Mouse (Mus musculus) MEL (cell line): ENCODE results near the gene St6galnac3. TPM values are rescaled to one million over a fixed set of nuclear protein-coding genes. Genes with fewer than 3 reads are reported as not detected.

Source experiments
- DNase-seq: peaks from one replicate; pipeline ENCODE4 v3.0.0; 2011; ENCODE audit warnings: low read depth, low spot score
- H3K27ac ChIP-seq: 2 replicates; pipeline ENCODE4 v1.5.1; 2012; ENCODE audit warnings: low read depth, mild to moderate bottlenecking, control low read depth, low read length, moderate library complexity; ENCODE audit not compliant: control insufficient read depth
- H3K27me3 ChIP-seq, 2 experiments: fragments of 150-350 bp in 1 of 2; sonication (generic) in 1 of 2; 2 replicates each; pipeline ENCODE4 v1.6.1; 2012; ENCODE audit warnings: low read length in 2 of 2, mild to moderate bottlenecking in 2 of 2, improper control_type of control experiment in 1 of 2, moderate library complexity in 1 of 2; ENCODE audit not compliant: insufficient read depth in 2 of 2, control insufficient read depth in 1 of 2
- H3K36me3 ChIP-seq, 2 experiments: 2 replicates each; pipeline ENCODE4 v1.6.1; 2012 to 2014; ENCODE audit warnings: low read length in 2 of 2, improper control_type of control experiment in 1 of 2, inconsistent platforms in 1 of 2, mild to moderate bottlenecking in 1 of 2; ENCODE audit not compliant: insufficient read depth in 2 of 2, control insufficient read depth in 1 of 2
- H3K4me1 ChIP-seq, 2 experiments: fragments of 150-350 bp in 1 of 2; sonication (generic) in 1 of 2; 2 replicates each; pipeline ENCODE4 v1.6.1; 2012; ENCODE audit warnings: low read length in 2 of 2, improper control_type of control experiment in 1 of 2, mild to moderate bottlenecking in 1 of 2; ENCODE audit not compliant: insufficient read depth in 2 of 2, control insufficient read depth in 1 of 2
- H3K4me3 ChIP-seq, 2 experiments: fragments of 150-350 bp in 1 of 2; sonication (generic) in 1 of 2; 2 replicates each; pipeline ENCODE4 v1.5.1; 2012; ENCODE audit warnings: low read depth in 2 of 2, low read length in 2 of 2, mild to moderate bottlenecking in 2 of 2, moderate library complexity in 2 of 2, control low read depth in 1 of 2, improper control_type of control experiment in 1 of 2; ENCODE audit not compliant: control insufficient read depth in 1 of 2, insufficient read depth in 1 of 2
- H3K79me2 ChIP-seq: 2 replicates; pipeline ENCODE4 v1.6.1; 2012; ENCODE audit warnings: mild to moderate bottlenecking, low read length, moderate library complexity; ENCODE audit not compliant: control insufficient read depth, poor library complexity, insufficient read depth
- H3K9ac ChIP-seq: 2 replicates; pipeline ENCODE4 v1.6.1; 2012; ENCODE audit warnings: low read depth, mild to moderate bottlenecking, control low read depth, low read length, moderate library complexity; ENCODE audit not compliant: control insufficient read depth, poor library complexity, severe bottlenecking
- H3K9me3 ChIP-seq: fragments of 150-350 bp; sonication (generic); replicated peaks from 2 replicates; pipeline ENCODE4 v1.6.1; 2012; ENCODE audit warnings: mild to moderate bottlenecking, low read length, improper control_type of control experiment, moderate library complexity; ENCODE audit not compliant: insufficient read depth
- CHD2 ChIP-seq: IDR thresholded peaks from 2 replicates; pipeline ENCODE4 v1.6.1; 2011; ENCODE audit warnings: low read length, improper control_type of control experiment
- E2F4 ChIP-seq: IDR thresholded peaks from 2 replicates; pipeline ENCODE4 v1.6.1; 2011; ENCODE audit warnings: low read depth, low read length, improper control_type of control experiment, borderline replicate concordance
- ELF1 ChIP-seq: IDR thresholded peaks from 2 replicates; pipeline ENCODE4 v1.6.1; 2014; ENCODE audit warnings: low read depth, mild to moderate bottlenecking, inconsistent platforms, low read length, improper control_type of control experiment, moderate library complexity
- EP300 ChIP-seq, 2 experiments: IDR thresholded peaks; 2 replicates each; pipeline ENCODE4 v1.6.1; 2011; ENCODE audit warnings: improper control_type of control experiment in 2 of 2, low read length in 2 of 2, low read depth in 1 of 2, mild to moderate bottlenecking in 1 of 2
- GABPA ChIP-seq: IDR thresholded peaks from 2 replicates; pipeline ENCODE4 v1.6.1; 2012; ENCODE audit warnings: low read depth, mild to moderate bottlenecking, inconsistent platforms, low read length, improper control_type of control experiment, moderate library complexity
- GATA1 ChIP-seq: IDR thresholded peaks from 2 replicates; pipeline ENCODE4 v1.6.1; 2011; ENCODE audit warnings: low read depth, low read length, improper control_type of control experiment
- JUND ChIP-seq: IDR thresholded peaks from 2 replicates; pipeline ENCODE4 v1.6.1; 2011; ENCODE audit warnings: low read depth, mild to moderate bottlenecking, improper control_type of control experiment, low read length
- KAT2A ChIP-seq: conservative IDR thresholded peaks from 2 replicates; pipeline ENCODE4 v1.6.1; 2012; ENCODE audit warnings: low read depth, low read length, improper control_type of control experiment, inconsistent platforms
- MAFK ChIP-seq: IDR thresholded peaks from 2 replicates; pipeline ENCODE4 v1.6.1; 2011; ENCODE audit warnings: low read depth, mild to moderate bottlenecking, low read length, improper control_type of control experiment, borderline replicate concordance
- MAZ ChIP-seq: IDR thresholded peaks from 2 replicates; pipeline ENCODE4 v1.6.1; 2012; ENCODE audit warnings: low read depth, mild to moderate bottlenecking, inconsistent platforms, low read length, improper control_type of control experiment
- MEF2A ChIP-seq: IDR thresholded peaks from 2 replicates; pipeline ENCODE4 v1.6.1; 2014; ENCODE audit warnings: low read depth, mild to moderate bottlenecking, inconsistent platforms, low read length, improper control_type of control experiment; ENCODE audit not compliant: poor library complexity, insufficient replicate concordance, severe bottlenecking; ENCODE audit errors: extremely low read depth
- MYB ChIP-seq: IDR thresholded peaks from 2 replicates; pipeline ENCODE4 v1.6.1; 2011; ENCODE audit warnings: mild to moderate bottlenecking, low read depth, low read length, improper control_type of control experiment
- MYC ChIP-seq: IDR thresholded peaks from 2 replicates; pipeline ENCODE4 v1.6.1; 2011; ENCODE audit warnings: low read depth, mild to moderate bottlenecking, low read length, improper control_type of control experiment, moderate library complexity
- NRF1 ChIP-seq: IDR thresholded peaks from 2 replicates; pipeline ENCODE4 v1.6.1; 2014; ENCODE audit warnings: low read depth, mild to moderate bottlenecking, inconsistent platforms, low read length, improper control_type of control experiment, moderate library complexity; ENCODE audit not compliant: poor library complexity, insufficient read depth, severe bottlenecking
- POLR2AphosphoS5 ChIP-seq: IDR thresholded peaks from 2 replicates; pipeline ENCODE4 v1.6.1; 2012; ENCODE audit warnings: low read depth, borderline replicate concordance, mild to moderate bottlenecking, inconsistent platforms, low read length, moderate library complexity, mixed read lengths
- RAD21 ChIP-seq: IDR thresholded peaks from 2 replicates; pipeline ENCODE4 v1.6.1; 2011; ENCODE audit warnings: mild to moderate bottlenecking, low read depth, low read length, improper control_type of control experiment
- TAL1 ChIP-seq: IDR thresholded peaks from 2 replicates; pipeline ENCODE4 v1.6.1; 2012; ENCODE audit warnings: mild to moderate bottlenecking, inconsistent platforms, low read length, moderate library complexity, mixed read lengths
- TCF12 ChIP-seq: IDR thresholded peaks from 2 replicates; pipeline ENCODE4 v1.6.1; 2014; ENCODE audit warnings: low read depth, mild to moderate bottlenecking, inconsistent platforms, low read length, improper control_type of control experiment, moderate library complexity
- USF1 ChIP-seq: IDR thresholded peaks from 2 replicates; pipeline ENCODE4 v1.6.1; 2014; ENCODE audit warnings: low read depth, mild to moderate bottlenecking, inconsistent platforms, low read length, improper control_type of control experiment, moderate library complexity
- USF2 ChIP-seq, 2 experiments: IDR thresholded peaks; 2 replicates each; pipeline ENCODE4 v1.6.1; 2011 to 2012; ENCODE audit warnings: improper control_type of control experiment in 2 of 2, low read length in 2 of 2, borderline replicate concordance in 1 of 2, inconsistent platforms in 1 of 2, low read depth in 1 of 2, mild to moderate bottlenecking in 1 of 2; ENCODE audit not compliant: insufficient read depth in 1 of 2
- ZC3H11A ChIP-seq: IDR thresholded peaks from 2 replicates; pipeline ENCODE4 v1.6.1; 2012; ENCODE audit warnings: low read depth, mild to moderate bottlenecking, inconsistent platforms, low read length, improper control_type of control experiment
- ZKSCAN1 ChIP-seq: IDR thresholded peaks from 2 replicates; pipeline ENCODE4 v1.6.1; 2012; ENCODE audit warnings: low read depth, mild to moderate bottlenecking, inconsistent platforms, low read length, improper control_type of control experiment, moderate library complexity
- polyA plus RNA-seq, 2 experiments: library from polyadenylated mRNA; stranded (reverse) in 1 of 2; unstranded in 1 of 2; fragments of >175 nt in 1 of 2; fragments of >200 nt in 1 of 2; gene quantifications; 2 replicates each; pipeline versions ENCODE4 v1.2.1 to v1.2.4; 2012; ENCODE audit warnings: low replicate concordance in 2 of 2, low read depth in 1 of 2; ENCODE audit not compliant: insufficient read length in 2 of 2, insufficient read depth in 1 of 2, missing spikeins in 1 of 2
- total RNA-seq: library from RNA; depleted of rRNA; stranded (reverse); fragments of 300-350 nt; gene quantifications from 2 replicates; pipeline ENCODE4 v1.2.3, GENCODE M21; 2012

Gene St6galnac3
- total and polyA plus RNA-seq, 3 experiments, result 7.8 to 11.4 TPM; not detected in 1

GRCm38 (mm10) chr3:153568815-153569214 lies 156.2 kb downstream of the St6galnac3 start (continued):
- TF ChIP-seq POLR2AphosphoS5, result no peak

- H3K27me3 ChIP-seq, result no peaks in the 10 kb centered on the region
- no peak overlapping the region for H3K4me3 ChIP-seq
- no peak for TF ChIP-seq MEF2A
- peak; percentile 4 for TF ChIP-seq RAD21
- peaks cover 15 to 22% of the 10 kb centered on the region in 2 experiments for H3K4me1 ChIP-seq
- H3K36me3 ChIP-seq, result peaks cover 0 to 20% of the 10 kb centered on the region in 2 experiments; a peak in 2 of 4 replicates
- no peaks in the 10 kb centered on the region for H3K79me2 ChIP-seq
- DNase-seq, result no peak
- no peaks in the 10 kb centered on the region for H3K9me3 ChIP-seq
- H3K27ac ChIP-seq, result no peak overlapping the region
- no peak overlapping the region for H3K9ac ChIP-seq
Observed at GRCm38 (mm10) chr3:153567913-153568312, 157.1 kb downstream of the St6galnac3 start.

GRCm38 (mm10) chr3:153567512-153567911 lies 157.5 kb downstream of the St6galnac3 start:
- no peaks in the 10 kb centered on the region for H3K9me3 ChIP-seq
- peaks cover 0 to 20% of the 10 kb centered on the region in 2 experiments; a peak in 2 of 4 replicates for H3K36me3 ChIP-seq
- no peaks in the 10 kb centered on the region for H3K79me2 ChIP-seq
- H3K27me3 ChIP-seq, result no peaks in the 10 kb centered on the region
- H3K27ac ChIP-seq, result no peak overlapping the region
- DNase-seq, result no peak
- peaks cover 15 to 22% of the 10 kb centered on the region in 2 experiments for H3K4me1 ChIP-seq
- TF ChIP-seq GABPA (no peak), CHD2 (no peak), KAT2A (no peak), E2F4 (no peak), USF1 (no peak), RAD21 (no peak), MYC (no peak), ZKSCAN1 (no peak), EP300 (IDR thresholded peaks at IDR 0.05; ENCODE audit: low read depth in 1 of 2, low read length in 2 of 2) (no peak), ELF1 (no peak), MYB (no peak), NRF1 (no peak), ZC3H11A (no peak), TAL1 (no peak), USF2 (IDR thresholded peaks at IDR 0.05; ENCODE audit: borderline replicate concordance in 1 of 2, insufficient read depth in 1 of 2, low read depth in 1 of 2, low read length in 2 of 2) (no peak), JUND (no peak), MAFK (no peak), MAZ (no peak), GATA1 (no peak), TCF12 (no peak)
- H3K9ac ChIP-seq, result no peak overlapping the region
- H3K4me3 ChIP-seq, result no peak overlapping the region
